Mouse (Mus musculus) heart, postnatal 0 days (tissue): ENCODE results near the gene Taf5l. TPM values are rescaled to one million over a fixed set of nuclear protein-coding genes. Genes with fewer than 3 reads are reported as not detected.
A peak's percentile ranks its signal among the peaks of the same experiment; 100 is the strongest.

Source experiments
- ATAC-seq: fragments of 200-750 bp; cut with Nextera tagmentation; 2 replicates; pipeline ENCODE4 v1.8.0; 2017; ENCODE audit warnings: low read depth, moderate number of reproducible peaks, moderate library complexity; ENCODE audit not compliant: insufficient read depth
- DNase-seq: peaks from one replicate; pipeline ENCODE4 v3.0.0-alpha.2; 2016; ENCODE audit warnings: low spot score
- H3K27ac ChIP-seq: fragments of 300-500 bp; sonication (generic); 2 replicates; pipeline ENCODE4 v1.5.1; 2014; ENCODE audit warnings: low read depth, mild to moderate bottlenecking
- H3K27me3 ChIP-seq: fragments of 300-500 bp; sonication (generic); 2 replicates; pipeline ENCODE4 v1.6.1; 2014; ENCODE audit warnings: low read length, mixed read lengths; ENCODE audit not compliant: control insufficient read depth, insufficient read depth
- H3K36me3 ChIP-seq: fragments of 300-500 bp; sonication (generic); replicated peaks from 2 replicates; pipeline ENCODE4 v1.6.1; 2014; ENCODE audit warnings: low read length, mixed read lengths; ENCODE audit not compliant: control insufficient read depth, insufficient read depth
- H3K4me1 ChIP-seq: fragments of 300-500 bp; sonication (generic); 2 replicates; pipeline ENCODE4 v1.6.1; 2014; ENCODE audit warnings: antibody characterized with exemption; ENCODE audit not compliant: control insufficient read depth, insufficient read depth
- H3K4me2 ChIP-seq: fragments of 300-500 bp; sonication (generic); 2 replicates; pipeline ENCODE4 v1.6.1; 2014; ENCODE audit warnings: low read depth, mild to moderate bottlenecking, low read length, moderate library complexity
- H3K4me3 ChIP-seq: fragments of 300-500 bp; sonication (generic); 2 replicates; pipeline ENCODE4 v1.5.1; 2014; ENCODE audit warnings: low read depth, low read length
- H3K9ac ChIP-seq: fragments of 300-500 bp; sonication (generic); replicated peaks from 2 replicates; pipeline ENCODE4 v1.6.1; 2014; ENCODE audit warnings: low read depth, low read length, mixed read lengths
- H3K9me3 ChIP-seq: fragments of 300-500 bp; sonication (generic); replicated peaks from 2 replicates; pipeline ENCODE4 v1.6.1; 2016; ENCODE audit warnings: low read length; ENCODE audit not compliant: control insufficient read depth
- CTCF ChIP-seq: IDR thresholded peaks from 2 replicates; pipeline ENCODE4 v1.5.1; 2016; ENCODE audit warnings: antibody characterized with exemption, control low read depth, low read depth
- EP300 ChIP-seq: IDR thresholded peaks from 2 replicates; pipeline ENCODE4 v1.6.1; 2016; ENCODE audit warnings: antibody characterized with exemption, low read depth
- WGBS: fragments of 180-500 bp; shearing (Covaris S2); extraction: QIAGEN DNeasy Blood & Tissue Kit; methylation state at CpG from one replicate; pipeline ENCODE4 v1.1.7; 2014; 5-methylcytosine and 5-hydroxymethylcytosine counted together
- polyA plus RNA-seq: library from polyadenylated mRNA; unstranded; fragments of >200 nt; fragmentation: Nextera tagmentation; extraction: Ambion mirVana; gene quantifications from 2 replicates; pipeline ENCODE4 v1.2.1, GENCODE M21; 2015
- total RNA-seq: library from RNA; depleted of rRNA; stranded (reverse); fragments of >200 nt; gene quantifications from 2 replicates; pipeline ENCODE4 v1.2.3, GENCODE M21; 2014; ENCODE audit warnings: low replicate concordance

Taf5l gene
- total and polyA plus RNA-seq, 2 experiments from 2014 or later: 17.2 to 46.3 TPM

- H3K36me3 ChIP-seq: no peaks in the 10 kb centered on the region
- no peaks in the 10 kb centered on the region for H3K9me3 ChIP-seq
- WGBS: under 1% methylated on average over 48 of the region's 48 CpGs
- H3K4me3 ChIP-seq: peak overlapping the region; percentile 83
- peaks cover 10% of the 10 kb centered on the region for H3K4me1 ChIP-seq
- peak overlapping the region; percentile 91 for H3K27ac ChIP-seq
- TF ChIP-seq EP300 (no peak), CTCF (no peak)
- peak; percentile 14 for ATAC-seq
- H3K9ac ChIP-seq: peak overlapping the region; percentile 76
- peak overlapping the region; percentile 98 for H3K4me2 ChIP-seq
- DNase-seq: no peak
- no peaks in the 10 kb centered on the region for H3K27me3 ChIP-seq
Observed at GRCm38 (mm10) chr8:123982291-123982793, 38.9 kb downstream of the Taf5l start.

- H3K4me3 ChIP-seq: no peak overlapping the region; the same call in 1 of the 2 replicates
- no peak overlapping the region for H3K27ac ChIP-seq
- no peaks in the 10 kb centered on the region for H3K9me3 ChIP-seq
- H3K4me2 ChIP-seq: peak overlapping the region; percentile 98
- H3K27me3 ChIP-seq: no peaks in the 10 kb centered on the region
- peaks cover 10% of the 10 kb centered on the region for H3K4me1 ChIP-seq
- no peak for ATAC-seq
- TF ChIP-seq EP300 (no peak), CTCF (no peak)
- H3K9ac ChIP-seq: peak overlapping the region; percentile 9; the same call in 1 of the 2 replicates
- peak; percentile 15 for DNase-seq
- WGBS: 37% methylated on average over 4 of the region's 4 CpGs
- no peaks in the 10 kb centered on the region for H3K36me3 ChIP-seq
Observed at GRCm38 (mm10) chr8:123981674-123982073, 39.5 kb downstream of the Taf5l start.

GRCm38 (mm10) chr8:123980239-123980638, 41.0 kb downstream of the Taf5l start:
- H3K27me3 ChIP-seq: no peaks in the 10 kb centered on the region
- H3K36me3 ChIP-seq: no peaks in the 10 kb centered on the region
- no peak for ATAC-seq
- no peak overlapping the region for H3K9ac ChIP-seq
- peaks cover 10% of the 10 kb centered on the region for H3K4me1 ChIP-seq
- H3K27ac ChIP-seq: no peak overlapping the region
- no peak overlapping the region for H3K4me2 ChIP-seq
- TF ChIP-seq CTCF (no peak), EP300 (no peak)
- H3K9me3 ChIP-seq: no peaks in the 10 kb centered on the region
- H3K4me3 ChIP-seq: no peak overlapping the region
- whole genome bisulfite sequencing: 63% methylated on average over 4 of the region's 4 CpGs
- no peak for DNase-seq

DNA sequence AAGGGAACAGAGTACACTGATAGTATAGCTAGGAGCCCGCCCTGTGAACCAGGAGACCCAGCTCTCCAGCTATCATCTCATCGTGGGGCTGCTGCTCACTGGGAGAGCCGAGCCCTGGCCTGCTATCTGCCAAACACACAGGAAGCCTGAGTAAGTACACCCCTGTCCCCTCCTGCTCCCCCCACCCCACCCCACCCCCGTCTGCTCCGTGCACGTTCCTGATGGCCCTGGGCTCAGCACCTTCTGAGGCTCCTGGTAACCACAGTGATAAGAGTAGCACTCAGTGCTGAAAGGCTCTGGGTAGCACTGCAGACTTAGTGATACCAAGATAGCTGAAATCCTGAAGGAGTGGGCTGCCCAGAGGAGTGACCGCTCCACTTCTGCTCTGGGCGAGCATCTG, 42.3 kb downstream of the Taf5l start:
- H3K4me2 ChIP-seq: peak overlapping the region; percentile 35; the same call in 1 of the 2 replicates
- H3K27me3 ChIP-seq: no peaks in the 10 kb centered on the region
- WGBS: 31% methylated on average over 8 of the region's 8 CpGs
- ATAC-seq (no peak), DNase-seq (no peak)
- H3K27ac ChIP-seq: peak overlapping the region; percentile 64; the same call in 1 of the 2 replicates
- peaks cover 10% of the 10 kb centered on the region for H3K4me1 ChIP-seq
- TF ChIP-seq CTCF (no peak), EP300 (no peak)
- H3K36me3 ChIP-seq: no peaks in the 10 kb centered on the region
- no peak overlapping the region for H3K4me3 ChIP-seq
- H3K9ac ChIP-seq: no peak overlapping the region
- no peaks in the 10 kb centered on the region for H3K9me3 ChIP-seq

DNA sequence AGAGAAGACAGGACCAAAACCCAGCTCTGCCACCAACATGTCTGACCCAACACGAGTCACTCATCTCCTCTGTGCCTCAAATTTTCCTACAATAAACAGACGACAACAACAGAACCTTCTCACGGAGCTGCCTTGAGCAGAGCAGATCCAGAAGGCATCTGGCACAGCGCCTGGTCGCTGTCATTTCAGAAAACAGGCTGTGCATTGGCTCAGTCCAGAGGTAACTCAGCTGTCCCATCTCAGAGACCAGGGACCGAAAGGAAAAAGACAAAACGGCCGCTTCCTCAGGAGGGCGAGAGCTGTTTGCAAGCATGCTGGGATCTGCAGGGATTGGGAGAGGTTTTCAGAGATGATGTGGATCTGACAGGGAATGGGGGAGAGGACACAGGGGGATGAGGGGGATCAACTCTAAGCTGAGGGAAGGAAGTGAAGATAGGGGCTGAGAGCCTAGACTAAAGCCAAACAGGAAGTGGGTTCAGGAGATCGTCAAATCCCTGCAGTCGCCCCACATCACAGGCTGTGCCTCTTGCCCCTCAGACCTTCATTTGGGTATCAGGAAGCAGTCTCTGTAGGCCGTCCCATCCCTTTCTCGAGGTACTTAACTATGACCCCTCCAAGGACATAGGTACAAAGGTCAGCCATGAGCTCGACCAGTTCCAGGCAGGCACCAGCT, 42.9 kb downstream of the Taf5l start:
- peak; percentile 57 for DNase-seq
- no peaks in the 10 kb centered on the region for H3K36me3 ChIP-seq
- peaks cover 10% of the 10 kb centered on the region for H3K4me1 ChIP-seq
- no peak; the same call in 1 of the 2 replicates for ATAC-seq
- H3K9me3 ChIP-seq: no peaks in the 10 kb centered on the region
- no peaks in the 10 kb centered on the region for H3K27me3 ChIP-seq
- H3K27ac ChIP-seq: peak overlapping the region; percentile 64
- WGBS: 19% methylated on average over 14 of the region's 14 CpGs
- H3K4me3 ChIP-seq: no peak overlapping the region
- H3K9ac ChIP-seq: no peak overlapping the region; the same call in 1 of the 2 replicates
- TF ChIP-seq EP300: no peak
- no peak for TF ChIP-seq CTCF
- H3K4me2 ChIP-seq: peak overlapping the region; percentile 35
